Mouse (Mus musculus) kidney, embryonic 15.5 days (tissue): ENCODE measurements around the gene Creg1. TPM values are rescaled to one million over a fixed set of nuclear protein-coding genes. Genes with fewer than 3 reads are reported as not detected.
A peak's percentile ranks its signal among the peaks of the same experiment; 100 is the strongest.

Experiments
- ATAC-seq: fragments of 200-750 bp; cut with Nextera tagmentation; replicated peaks from 2 replicates; pipeline ENCODE4 v1.8.0; 2017; ENCODE audit warnings: moderate TSS enrichment; ENCODE audit not compliant: low FRiP score
- H3K27ac ChIP-seq: fragments of 300-500 bp; sonication (generic); 2 replicates; pipeline ENCODE4 v1.5.1; 2015; ENCODE audit warnings: mild to moderate bottlenecking, inconsistent platforms
- H3K27me3 ChIP-seq: fragments of 300-500 bp; sonication (generic); 2 replicates; pipeline ENCODE4 v1.6.1; 2015; ENCODE audit warnings: inconsistent platforms
- H3K36me3 ChIP-seq: fragments of 300-500 bp; sonication (generic); 2 replicates; pipeline ENCODE4 v1.6.1; 2015; ENCODE audit warnings: inconsistent platforms
- H3K4me1 ChIP-seq: fragments of 300-500 bp; sonication (generic); 2 replicates; pipeline ENCODE4 v1.6.1; 2015; ENCODE audit warnings: inconsistent platforms
- H3K4me2 ChIP-seq: fragments of 300-500 bp; sonication (generic); 2 replicates; pipeline ENCODE4 v1.6.1; 2015; ENCODE audit warnings: moderate library complexity, mild to moderate bottlenecking, inconsistent platforms
- H3K4me3 ChIP-seq: fragments of 300-500 bp; sonication (generic); replicated peaks from 2 replicates; pipeline ENCODE4 v1.5.1; 2015; ENCODE audit warnings: mild to moderate bottlenecking, inconsistent platforms
- H3K9ac ChIP-seq: fragments of 300-500 bp; sonication (generic); 2 replicates; pipeline ENCODE4 v1.6.1; 2015; ENCODE audit warnings: mild to moderate bottlenecking, inconsistent platforms
- H3K9me3 ChIP-seq: fragments of 300-500 bp; sonication (generic); replicated peaks from 2 replicates; pipeline ENCODE4 v1.6.1; 2016; ENCODE audit warnings: inconsistent platforms
- WGBS: fragments of 180-500 bp; shearing (Covaris S2); methylation state at CpG from one replicate; pipeline ENCODE4 v1.1.7; 2015; ENCODE audit warnings: mixed read lengths; 5-methylcytosine and 5-hydroxymethylcytosine counted together
- polyA plus RNA-seq: library from polyadenylated mRNA; unstranded; fragments of >200 nt; fragmentation: Nextera tagmentation; extraction: Ambion mirVana; gene quantifications from 2 replicates; pipeline ENCODE4 v1.2.1, GENCODE M21; 2015

Gene Creg1
- polyA plus RNA-seq, 1 experiment from 2014 or later = 58.4 TPM

- H3K9ac ChIP-seq = no peak overlapping the region
- ATAC-seq = no peak
- peaks cover 10% of the 10 kb centered on the region; the same call in 1 of the 2 replicates for H3K4me1 ChIP-seq
- no peak overlapping the region for H3K27ac ChIP-seq
- H3K9me3 ChIP-seq = no peaks in the 10 kb centered on the region
- H3K4me3 ChIP-seq = no peak overlapping the region
- H3K36me3 ChIP-seq = no peaks in the 10 kb centered on the region
- no peaks in the 10 kb centered on the region for H3K27me3 ChIP-seq
- no peak overlapping the region for H3K4me2 ChIP-seq
- 81% methylated on average over 11 of the region's 11 CpGs for WGBS
Observed at GRCm38 (mm10) chr1:165801709-165802310, 38.3 kb downstream of the Creg1 start.

- no peaks in the 10 kb centered on the region for H3K9me3 ChIP-seq
- no peaks in the 10 kb centered on the region for H3K36me3 ChIP-seq
- no peak overlapping the region for H3K27ac ChIP-seq
- peaks cover 10% of the 10 kb centered on the region; the same call in 1 of the 2 replicates for H3K4me1 ChIP-seq
- H3K9ac ChIP-seq = no peak overlapping the region
- 92% methylated on average over 5 of the region's 5 CpGs for WGBS
- H3K27me3 ChIP-seq = peaks cover 4% of the 10 kb centered on the region; the same call in 1 of the 2 replicates
- H3K4me3 ChIP-seq = no peak overlapping the region
- no peak for ATAC-seq
- no peak overlapping the region for H3K4me2 ChIP-seq
Observed at GRCm38 (mm10) chr1:165803107-165803506, 39.6 kb downstream of the Creg1 start.

DNA sequence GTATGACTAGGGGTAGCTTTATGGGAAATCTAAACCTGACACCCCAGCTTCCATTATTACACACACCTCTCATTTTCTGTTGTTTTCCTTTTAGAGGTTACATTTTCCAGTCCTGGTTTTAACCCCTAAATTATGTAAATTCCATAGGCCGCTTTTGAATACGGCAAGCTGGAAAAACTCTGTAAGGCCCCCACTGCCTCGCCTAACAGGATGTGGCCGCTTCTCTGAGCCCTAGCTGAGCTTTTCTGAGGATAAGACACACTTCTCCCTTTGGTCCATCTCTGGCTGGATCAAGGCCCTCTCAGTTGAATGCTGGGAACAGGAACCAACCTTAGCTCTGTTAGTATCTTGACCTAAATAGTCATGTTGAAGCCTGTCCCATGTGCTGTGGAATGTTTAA, 40.6 kb downstream of the Creg1 start:
- H3K4me1 ChIP-seq = peaks cover 10% of the 10 kb centered on the region; the same call in 1 of the 2 replicates
- 87% methylated on average over 4 of the region's 4 CpGs for WGBS
- no peak for ATAC-seq
- H3K9ac ChIP-seq = no peak overlapping the region
- H3K9me3 ChIP-seq = no peaks in the 10 kb centered on the region
- H3K27me3 ChIP-seq = peaks cover 4% of the 10 kb centered on the region; the same call in 1 of the 2 replicates
- H3K27ac ChIP-seq = no peak overlapping the region
- no peak overlapping the region for H3K4me2 ChIP-seq
- no peaks in the 10 kb centered on the region for H3K36me3 ChIP-seq
- no peak overlapping the region for H3K4me3 ChIP-seq

DNA sequence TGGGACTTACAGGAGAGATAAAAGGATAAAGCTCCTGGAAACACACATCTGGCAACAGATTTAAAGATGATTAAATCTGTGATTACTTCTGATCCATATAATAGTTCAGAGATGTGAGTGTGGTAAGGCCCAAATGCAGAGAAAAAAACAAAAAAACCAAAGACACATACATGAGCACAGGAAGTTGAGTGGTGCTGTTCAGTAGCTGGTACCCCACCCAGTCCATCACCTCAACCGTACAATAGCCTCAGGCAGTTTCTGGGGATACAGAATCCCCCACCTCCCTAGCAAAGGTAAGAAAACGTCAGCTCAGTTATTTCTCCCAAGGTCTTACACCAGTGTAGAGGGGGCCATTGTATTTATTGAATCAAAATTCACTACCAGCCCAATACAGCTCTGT, 47.1 kb downstream of the Creg1 start:
- Histone ChIP-seq H3K4me2 (no peak overlapping the region), H3K27ac (no peak overlapping the region), H3K4me1 (peaks cover 23% of the 10 kb centered on the region), H3K27me3 (peaks cover 11% of the 10 kb centered on the region; the same call in 1 of the 2 replicates), H3K9ac (no peak overlapping the region), H3K36me3 (no peaks in the 10 kb centered on the region), H3K4me3 (no peak overlapping the region), H3K9me3 (no peaks in the 10 kb centered on the region)
- no peak for ATAC-seq
- 83% methylated on average over 2 of the region's 2 CpGs for WGBS

DNA sequence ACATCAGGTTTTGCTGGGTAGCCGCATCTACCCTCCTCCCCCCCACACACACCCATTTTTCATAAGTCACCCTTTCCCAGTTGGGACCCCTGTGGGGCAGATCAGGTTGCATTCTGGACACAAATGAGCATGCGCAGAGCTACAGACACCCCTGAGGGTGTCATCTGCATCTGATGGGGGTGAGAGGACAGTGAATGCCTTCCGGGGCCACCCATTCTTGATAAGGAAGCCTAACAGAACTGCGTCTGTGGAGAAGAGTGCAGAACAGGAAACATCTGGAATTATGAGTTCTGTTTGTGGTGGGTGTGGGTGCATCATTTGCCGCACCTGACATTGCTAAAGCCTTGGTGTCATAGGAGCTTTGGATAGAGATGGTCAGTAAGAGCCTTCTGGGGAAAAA, 47.6 kb downstream of the Creg1 start:
- H3K27ac ChIP-seq = no peak overlapping the region
- H3K4me3 ChIP-seq = no peak overlapping the region
- H3K4me2 ChIP-seq = no peak overlapping the region
- peaks cover 11% of the 10 kb centered on the region; the same call in 1 of the 2 replicates for H3K27me3 ChIP-seq
- ATAC-seq = no peak
- no peaks in the 10 kb centered on the region for H3K36me3 ChIP-seq
- no peak overlapping the region for H3K9ac ChIP-seq
- 82% methylated on average over 5 of the region's 5 CpGs for WGBS
- H3K9me3 ChIP-seq = no peaks in the 10 kb centered on the region
- H3K4me1 ChIP-seq = peaks cover 19% of the 10 kb centered on the region

- Histone ChIP-seq H3K4me1 (peaks cover 15% of the 10 kb centered on the region), H3K27ac (no peak overlapping the region), H3K36me3 (no peaks in the 10 kb centered on the region), H3K27me3 (peaks cover 18% of the 10 kb centered on the region), H3K4me3 (no peak overlapping the region), H3K4me2 (no peak overlapping the region), H3K9ac (no peak overlapping the region), H3K9me3 (no peaks in the 10 kb centered on the region)
- WGBS = 86% methylated on average over 3 of the region's 3 CpGs
- ATAC-seq = no peak
Observed at GRCm38 (mm10) chr1:165812775-165813174, 49.2 kb downstream of the Creg1 start.

DNA sequence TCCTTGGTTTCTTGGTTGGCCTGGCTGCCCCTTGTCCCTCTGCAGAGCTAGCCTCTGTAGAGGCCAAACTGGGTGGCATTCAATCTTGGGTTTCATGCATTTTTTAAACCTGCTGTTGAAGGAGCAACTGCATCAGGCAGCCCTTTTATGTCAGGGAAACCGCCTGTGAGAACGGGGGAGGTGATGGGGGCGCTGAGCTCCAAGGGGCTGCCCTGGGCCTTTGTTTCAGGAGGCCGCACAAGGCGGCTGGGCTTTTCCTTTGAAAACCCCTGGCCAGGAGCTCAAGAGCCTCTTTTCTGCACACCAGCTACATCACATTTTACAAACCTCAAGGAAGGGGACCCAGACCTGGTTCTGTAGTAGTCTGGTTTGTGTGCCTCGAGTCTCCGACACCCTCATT, 50.6 kb downstream of the Creg1 start:
- Histone ChIP-seq H3K27ac (peak overlapping the region; percentile 70; the same call in 1 of the 2 replicates), H3K36me3 (no peaks in the 10 kb centered on the region), H3K9ac (no peak overlapping the region), H3K4me3 (no peak overlapping the region), H3K27me3 (peaks cover 17% of the 10 kb centered on the region), H3K9me3 (no peaks in the 10 kb centered on the region), H3K4me2 (peak overlapping the region; percentile 22), H3K4me1 (peaks cover 20% of the 10 kb centered on the region)
- ATAC-seq = no peak
- WGBS = 24% methylated on average over 7 of the region's 7 CpGs

- Histone ChIP-seq H3K9me3 (no peaks in the 10 kb centered on the region), H3K4me1 (peaks cover 20% of the 10 kb centered on the region), H3K36me3 (no peaks in the 10 kb centered on the region), H3K9ac (no peak overlapping the region), H3K27ac (peak overlapping the region; percentile 70; the same call in 1 of the 2 replicates), H3K27me3 (peaks cover 17% of the 10 kb centered on the region), H3K4me3 (no peak overlapping the region), H3K4me2 (peak overlapping the region; percentile 22)
- 36% methylated on average over 14 of the region's 14 CpGs for WGBS
- peak; percentile 49; the same call in 1 of the 2 replicates for ATAC-seq
Observed at GRCm38 (mm10) chr1:165814521-165815278, 51.2 kb downstream of the Creg1 start.

DNA sequence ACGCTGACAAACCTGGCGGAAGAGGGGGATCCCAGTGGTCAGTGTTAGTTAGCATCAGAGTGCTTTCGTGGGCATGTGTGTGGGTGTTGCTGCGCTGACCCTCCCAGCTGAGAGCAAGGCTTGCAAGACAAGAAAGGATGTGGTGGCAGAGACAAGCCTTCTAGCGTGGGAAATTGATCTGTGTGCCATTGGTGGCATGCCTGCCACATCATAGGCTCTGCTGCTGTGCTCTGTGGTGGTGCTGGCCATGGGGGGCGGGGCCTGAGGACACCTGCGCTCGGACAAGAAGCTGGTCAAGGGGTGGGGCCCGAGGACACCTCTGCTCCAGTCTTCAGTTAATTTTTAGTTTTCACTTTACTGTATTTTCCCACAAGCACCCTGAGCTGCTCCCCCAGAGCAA, 52.8 kb downstream of the Creg1 start:
- Histone ChIP-seq H3K9me3 (no peaks in the 10 kb centered on the region), H3K4me3 (no peak overlapping the region), H3K4me1 (peaks cover 20% of the 10 kb centered on the region), H3K4me2 (no peak overlapping the region), H3K27ac (no peak overlapping the region), H3K36me3 (no peaks in the 10 kb centered on the region), H3K27me3 (peaks cover 17% of the 10 kb centered on the region), H3K9ac (no peak overlapping the region)
- no peak for ATAC-seq
- 84% methylated on average over 9 of the region's 9 CpGs for WGBS

DNA sequence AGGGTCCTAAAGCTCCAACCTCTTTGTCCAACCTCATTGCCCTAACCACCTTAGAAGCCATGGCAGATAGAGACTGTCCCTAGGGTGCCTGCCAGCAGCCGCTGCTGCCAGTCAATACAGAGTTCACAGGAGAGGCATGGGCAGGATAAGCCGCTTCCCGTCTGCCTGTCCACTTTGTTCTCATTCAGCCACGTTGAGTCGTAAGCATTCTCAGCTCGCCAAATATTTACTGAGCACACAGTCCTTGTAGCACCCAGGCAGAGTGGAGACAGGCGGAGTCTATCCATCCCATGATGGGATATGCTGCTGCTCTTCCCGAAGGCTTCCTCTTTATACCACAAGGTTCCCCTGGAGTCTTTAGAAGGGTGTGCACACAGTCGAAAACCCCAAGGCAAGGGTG, 53.7 kb downstream of the Creg1 start:
- ATAC-seq = no peak
- WGBS = 65% methylated on average over 9 of the region's 9 CpGs
- no peak overlapping the region for H3K9ac ChIP-seq

GRCm38 (mm10) chr1:165818145-165818860, 54.8 kb downstream of the Creg1 start:
- no peak overlapping the region for H3K27ac ChIP-seq
- H3K4me3 ChIP-seq = no peak overlapping the region
- H3K4me2 ChIP-seq = no peak overlapping the region
- peak; percentile 65; the same call in 1 of the 2 replicates for ATAC-seq
- peaks cover 10% of the 10 kb centered on the region for H3K27me3 ChIP-seq
- H3K4me1 ChIP-seq = peaks cover 20% of the 10 kb centered on the region
- WGBS = 44% methylated on average over 8 of the region's 8 CpGs
- H3K9me3 ChIP-seq = no peaks in the 10 kb centered on the region
- no peak overlapping the region for H3K9ac ChIP-seq
- H3K36me3 ChIP-seq = no peaks in the 10 kb centered on the region

More for the DNA sequence above, 53.7 kb downstream of the Creg1 start:
- Histone ChIP-seq H3K4me2 (no peak overlapping the region), H3K4me1 (peaks cover 20% of the 10 kb centered on the region), H3K9me3 (no peaks in the 10 kb centered on the region), H3K4me3 (no peak overlapping the region), H3K27ac (no peak overlapping the region), H3K27me3 (peaks cover 11% of the 10 kb centered on the region), H3K36me3 (no peaks in the 10 kb centered on the region)

GRCm38 (mm10) chr1:165819147-165819546, 55.6 kb downstream of the Creg1 start:
- Histone ChIP-seq H3K27me3 (peaks cover 10% of the 10 kb centered on the region), H3K36me3 (no peaks in the 10 kb centered on the region), H3K9ac (no peak overlapping the region), H3K4me2 (no peak overlapping the region), H3K4me3 (no peak overlapping the region), H3K27ac (no peak overlapping the region), H3K4me1 (peaks cover 13% of the 10 kb centered on the region), H3K9me3 (no peaks in the 10 kb centered on the region)
- WGBS = 79% methylated on average over 4 of the region's 4 CpGs
- no peak for ATAC-seq
